ENCODE assay signal across 8 mouse cellular contexts in genomic region chr6:89595018-89595776, GRCm38 (mm10). TPM values are rescaled to one million over a fixed set of nuclear protein-coding genes. Genes with fewer than 3 reads are reported as not detected.
DNase-seq lines count a peak whose midpoint lies in the region; ATAC-seq and TF ChIP-seq lines count a peak whose summit lies in the region.

Gene Chchd6 (minus strand): TSS chr6:89595652.

- peaks cover 5% of the 10 kb centered on the region for H3K4me1 ChIP-seq in bone marrow macrophage, adult 2 months (ENCODE audit: control insufficient read depth, insufficient read depth, low read length)
- peaks cover 7% of the 10 kb centered on the region; the same call in 1 of the 2 replicates for H3K4me1 ChIP-seq in embryonic fibroblast, embryonic 13.5 days (ENCODE audit: control insufficient read depth, insufficient read depth, low read length)
- peaks cover 4% of the 10 kb centered on the region; the same call in 1 of the 2 replicates for H3K4me1 ChIP-seq in heart, embryonic 10.5 days
- peaks cover 5% of the 10 kb centered on the region for H3K4me1 ChIP-seq in kidney, embryonic 16.5 days (ENCODE audit: insufficient read depth, low read length)
- no peaks in the 10 kb centered on the region for H3K4me1 ChIP-seq in liver, adult 2 months (ENCODE audit: control insufficient read depth, insufficient read depth, low read length)

- H3K4me2 ChIP-seq in kidney, embryonic 16.5 days (replicated peaks; ENCODE audit: low read depth, low read length): peak within 1 kb of the TSS; percentile 85
- peak within 1 kb of the TSS; percentile 69 for H3K4me2 ChIP-seq in myocyte (ENCODE audit: low read depth)

- no peak for TF ChIP-seq CTCF in bone marrow macrophage, adult 2 months (IDR thresholded peaks at IDR 0.05; ENCODE audit: low read depth, low read length)
- TF ChIP-seq CTCF in embryonic fibroblast, embryonic 13.5 days (IDR thresholded peaks at IDR 0.05; ENCODE audit: borderline replicate concordance, insufficient read depth, low read length): no peak
- TF ChIP-seq CTCF in liver, adult 2 months (IDR thresholded peaks at IDR 0.05; ENCODE audit: low read depth, low read length): no peak

- H3K27ac ChIP-seq in bone marrow macrophage, adult 2 months (ENCODE audit: insufficient read depth, low read depth, low read length): no peak within 1 kb of the TSS
- no peak within 1 kb of the TSS for H3K27ac ChIP-seq in embryonic fibroblast, embryonic 13.5 days (ENCODE audit: insufficient read depth, low read length)
- H3K27ac ChIP-seq in heart, embryonic 10.5 days: peak within 1 kb of the TSS; percentile 63
- no peak within 1 kb of the TSS for H3K27ac ChIP-seq in kidney, embryonic 16.5 days (ENCODE audit: low read length)
- no peak within 1 kb of the TSS for H3K27ac ChIP-seq in liver, adult 2 months (replicated peaks; ENCODE audit: insufficient read depth, low read depth, low read length)

- H3K36me3 ChIP-seq in heart, embryonic 10.5 days: no peaks in the 10 kb centered on the region
- H3K36me3 ChIP-seq in kidney, embryonic 16.5 days (ENCODE audit: insufficient read depth, low read length): no peaks in the 10 kb centered on the region
- no peaks in the 10 kb centered on the region for H3K36me3 ChIP-seq in liver, adult 2 months (ENCODE audit: control insufficient read depth, insufficient read depth, low read length)
- no peaks in the 10 kb centered on the region for H3K36me3 ChIP-seq in myocyte (ENCODE audit: control insufficient read depth, insufficient read depth)
- H3K36me3 ChIP-seq in splenic B cell, adult 2 months (ENCODE audit: control insufficient read depth, insufficient read depth, low read length, poor library complexity, severe bottlenecking): no peaks in the 10 kb centered on the region

- WGBS in heart, embryonic 10.5 days: 1% methylated on average over 56 of the region's 56 CpGs
- whole genome bisulfite sequencing in kidney, embryonic 16.5 days: under 1% methylated on average over 54 of the region's 56 CpGs
- under 1% methylated on average over 56 of the region's 56 CpGs for WGBS in liver, adult 2 months

- peak within 1 kb of the TSS; percentile 81 for H3K4me3 ChIP-seq in bone marrow macrophage, adult 2 months (ENCODE audit: insufficient read depth, low read length)
- H3K4me3 ChIP-seq in embryonic fibroblast, embryonic 13.5 days (ENCODE audit: insufficient read depth, low read length): peak within 1 kb of the TSS; percentile 80
- H3K4me3 ChIP-seq in heart, embryonic 10.5 days: peak within 1 kb of the TSS; percentile 67
- peak within 1 kb of the TSS; percentile 79 for H3K4me3 ChIP-seq in kidney, embryonic 16.5 days (ENCODE audit: low read length)
- peak within 1 kb of the TSS; percentile 52 for H3K4me3 ChIP-seq in liver, adult 2 months (ENCODE audit: insufficient read depth, low read depth, low read length)
- H3K4me3 ChIP-seq in myocyte: peak within 1 kb of the TSS; percentile 16

- peak; percentile 94 for DNase-seq in A20 (ENCODE audit: low read depth, low spot score)
- peak; percentile 98 for DNase-seq in heart, embryonic 10.5 days (ENCODE audit: low spot score)
- peak; percentile 82 for DNase-seq in liver, adult 2 months (ENCODE audit: extremely low read depth, low read depth, low spot score)
- DNase-seq in splenic B cell, adult 2 months (ENCODE audit: low read depth, low spot score): peak; percentile 93

- ATAC-seq in kidney, embryonic 16.5 days (ENCODE audit: low FRiP score, low TSS enrichment): peak; percentile 100

- no peaks in the 10 kb centered on the region for H3K9me3 ChIP-seq in heart, embryonic 10.5 days
- H3K9me3 ChIP-seq in kidney, embryonic 16.5 days (ENCODE audit: low read length): peaks cover 8% of the 10 kb centered on the region; the same call in 1 of the 2 replicates

- TF ChIP-seq POLR2A in bone marrow macrophage, adult 2 months (IDR thresholded peaks at IDR 0.05; ENCODE audit: borderline replicate concordance, low read depth, low read length): no peak
- TF ChIP-seq POLR2A in embryonic fibroblast, embryonic 13.5 days (IDR thresholded peaks at IDR 0.05; ENCODE audit: low read depth, low read length): peak; percentile 57
- no peak for TF ChIP-seq POLR2A in liver, adult 2 months (IDR thresholded peaks at IDR 0.05; ENCODE audit: extremely low read depth, insufficient read depth, low read length)
- TF ChIP-seq POLR2A in myocyte (IDR thresholded peaks at IDR 0.05; ENCODE audit: insufficient read length, low read depth): peak; percentile 72

- H3ac ChIP-seq in myocyte (ENCODE audit: control insufficient read depth, insufficient read length): peak within 1 kb of the TSS; percentile 2

- no peaks in the 10 kb centered on the region for H3K79me2 ChIP-seq in liver, adult 2 months (ENCODE audit: control insufficient read depth, insufficient read depth, low read length)
- no peaks in the 10 kb centered on the region for H3K79me2 ChIP-seq in myocyte (ENCODE audit: control insufficient read depth, insufficient read depth)

- no peaks in the 10 kb centered on the region for H3K27me3 ChIP-seq in heart, embryonic 10.5 days (ENCODE audit: insufficient read depth, poor library complexity, severe bottlenecking)
- H3K27me3 ChIP-seq in kidney, embryonic 16.5 days (ENCODE audit: insufficient read depth, low read length): no peaks in the 10 kb centered on the region
- no peaks in the 10 kb centered on the region for H3K27me3 ChIP-seq in liver, adult 2 months (ENCODE audit: control insufficient read depth, insufficient read depth, low read length)
- no peaks in the 10 kb centered on the region for H3K27me3 ChIP-seq in myocyte (ENCODE audit: control insufficient read depth, insufficient read depth, insufficient read length)
- no peaks in the 10 kb centered on the region for H3K27me3 ChIP-seq in splenic B cell, adult 2 months (ENCODE audit: control insufficient read depth, insufficient read depth, low read length, poor library complexity, severe bottlenecking)

- H3K9ac ChIP-seq in kidney, embryonic 16.5 days (replicated peaks; ENCODE audit: low read length): peak within 1 kb of the TSS; percentile 78
- peak within 1 kb of the TSS; percentile 57 for H3K9ac ChIP-seq in liver, adult 2 months (ENCODE audit: low read depth, low read length)

TF ChIP-seq in myocyte, 11 proteins besides CTCF, POLR2A, EP300 and RAD21:
- TF ChIP-seq MYOG (IDR thresholded peaks at IDR 0.05; ENCODE audit: control insufficient read depth in 1 of 3, insufficient read depth in 1 of 3, insufficient read length in 2 of 3, low read depth in 2 of 3) (peak in 1 of 3 experiments; percentile 36), MYOD1 (IDR thresholded peaks at IDR 0.05; ENCODE audit: control insufficient read depth in 1 of 3, insufficient read length in 2 of 3, low read depth in 2 of 3) (peak in 1 of 3 experiments; percentile 8), TCF3 (IDR thresholded peaks at IDR 0.05; ENCODE audit: insufficient read length, low read depth) (no peak), POLR2AphosphoS2 (IDR thresholded peaks at IDR 0.05; ENCODE audit: insufficient read length, low read depth) (no peak), TCF12 (IDR thresholded peaks at IDR 0.05; ENCODE audit: insufficient read depth, poor library complexity, severe bottlenecking) (no peak)
TF ChIP-seq in myocyte: peak in this region for 2.

RNA-seq across cellular contexts. Expression of gene Chchd6, which starts in this region (rescaled TPM):
- polyA plus RNA-seq in bone marrow macrophage, adult 2 months (2012; ENCODE audit: insufficient read depth, insufficient read length, missing spikeins): 6.9 and 9.2 TPM in 2 replicates
- polyA plus RNA-seq in embryonic fibroblast, embryonic 13.5 days (2011; ENCODE audit: insufficient read length, low read depth, missing spikeins): 11.6 and 14.4 TPM in 2 replicates
- 51.1 TPM in 2 replicates for polyA plus RNA-seq in heart, embryonic 10.5 days (2016; fragmentation: Nextera tagmentation; extraction: Ambion mirVana)
- polyA plus RNA-seq in kidney, embryonic 16.5 days (2015; fragmentation: Nextera tagmentation; extraction: Ambion mirVana): 67.5 and 72.3 TPM in 2 replicates
- 6.9 and 8.0 TPM in 2 replicates for total RNA-seq in liver, adult 2 months (2014; rRNA removed)
- 5.0 and 9.4 TPM in 2 replicates for polyA plus RNA-seq in liver, adult 2 months (2012; rRNA removed)
- polyA plus RNA-seq in myocyte (2012; fragmentation: generic; extraction: Trizol): 28.8 TPM

Comparison
In these comparisons a context has a peak if more than half of its experiments do, and no peak if none do; other contexts are left out.
1. H3K4me3 ChIP-seq: peak in every context shown above with its lines; median percentile 81 in bone marrow macrophage, adult 2 months; 80 in embryonic fibroblast, embryonic 13.5 days; 79 in kidney, embryonic 16.5 days; 67 in heart, embryonic 10.5 days; 52 in liver, adult 2 months; 16 in myocyte.
2. POLR2A ChIP-seq: peak in embryonic fibroblast, embryonic 13.5 days (single experiment) and myocyte (single experiment); none in bone marrow macrophage, adult 2 months (single experiment) and liver, adult 2 months (single experiment).
3. Peak in every context shown above with its lines, with median percentiles within 50 percentile points of each other: DNase-seq.